Mouse (Mus musculus) liver, embryonic 14.5 days (tissue): ENCODE measurements around the gene Cavin2. TPM values are rescaled to one million over a fixed set of nuclear protein-coding genes. Genes with fewer than 3 reads are reported as not detected.
A peak's percentile ranks its signal among the peaks of the same experiment; 100 is the strongest.

Experiments
- ATAC-seq: fragments of 200-750 bp; cut with Nextera tagmentation; 2 replicates; pipeline ENCODE4 v1.8.0; 2017; ENCODE audit warnings: moderate number of reproducible peaks, mild to moderate bottlenecking, moderate library complexity; ENCODE audit not compliant: insufficient read depth
- DNase-seq, 3 experiments: peaks; one replicate each; pipeline ENCODE4 v3.0.0-alpha.2; 2012 to 2013; ENCODE audit warnings: low read depth in 3 of 3, low spot score in 3 of 3
- H3K27ac ChIP-seq: fragments of 300-500 bp; sonication (generic); 2 replicates; pipeline ENCODE4 v1.5.1; 2014; ENCODE audit warnings: moderate library complexity, mild to moderate bottlenecking, control low read depth, inconsistent platforms
- H3K27me3 ChIP-seq: fragments of 300-500 bp; sonication (generic); 2 replicates; pipeline ENCODE4 v1.6.1; 2014; ENCODE audit warnings: mild to moderate bottlenecking, low read length, moderate library complexity; ENCODE audit not compliant: control insufficient read depth, insufficient read depth
- H3K36me3 ChIP-seq: fragments of 300-500 bp; sonication (generic); replicated peaks from 2 replicates; pipeline ENCODE4 v1.6.1; 2014; ENCODE audit warnings: low read depth; ENCODE audit not compliant: control insufficient read depth, insufficient read depth
- H3K4me1 ChIP-seq, 2 experiments: fragments of 200-500 bp in 1 of 2; fragments of 300-500 bp in 1 of 2; sonication (generic) in 1 of 2; replicated peaks; 2 replicates each; pipeline ENCODE4 v1.6.1; 2012 to 2014; ENCODE audit warnings: antibody characterized with exemption in 1 of 2, inconsistent platforms in 1 of 2, low read length in 1 of 2; ENCODE audit not compliant: control insufficient read depth in 2 of 2, insufficient read depth in 2 of 2
- H3K4me2 ChIP-seq: fragments of 300-500 bp; sonication (generic); 2 replicates; pipeline ENCODE4 v1.6.1; 2014; ENCODE audit warnings: low read depth, mild to moderate bottlenecking, control low read depth, moderate library complexity
- H3K4me3 ChIP-seq, 2 experiments: fragments of 200-500 bp in 1 of 2; fragments of 300-500 bp in 1 of 2; sonication (generic) in 1 of 2; 2 replicates each; pipeline ENCODE4 v1.5.1; 2012 to 2014; ENCODE audit warnings: low read depth in 2 of 2, low read length in 2 of 2, mild to moderate bottlenecking in 2 of 2, control low read depth in 1 of 2, inconsistent platforms in 1 of 2, moderate library complexity in 1 of 2; ENCODE audit not compliant: insufficient read depth in 1 of 2
- H3K9ac ChIP-seq: fragments of 300-500 bp; sonication (generic); replicated peaks from 2 replicates; pipeline ENCODE4 v1.6.1; 2014; ENCODE audit warnings: mild to moderate bottlenecking, control low read depth, moderate library complexity
- H3K9me3 ChIP-seq: fragments of 300-500 bp; sonication (generic); 2 replicates; pipeline ENCODE4 v1.6.1; 2016; ENCODE audit warnings: low read length, mixed read lengths; ENCODE audit not compliant: control insufficient read depth
- CTCF ChIP-seq: IDR thresholded peaks from 2 replicates; pipeline ENCODE4 v1.5.1; 2016; ENCODE audit warnings: antibody characterized with exemption, low read depth, control low read depth
- EP300 ChIP-seq: IDR thresholded peaks from 2 replicates; pipeline ENCODE4 v1.6.1; 2016; ENCODE audit warnings: antibody characterized with exemption, low read depth
- WGBS: fragments of 180-500 bp; shearing (Covaris S2); extraction: QIAGEN DNeasy Blood & Tissue Kit; methylation state at CpG from one replicate; pipeline ENCODE4 v1.1.7; 2014; ENCODE audit not compliant: insufficient replicate concordance; 5-methylcytosine and 5-hydroxymethylcytosine counted together
- polyA plus RNA-seq, 2 experiments: library from polyadenylated mRNA; depleted of rRNA in 1 of 2; stranded (reverse) in 1 of 2; unstranded in 1 of 2; fragments of >200 nt; fragmentation: Nextera tagmentation in 1 of 2; extraction: Ambion mirVana in 1 of 2; gene quantifications; 2 replicates each; pipeline versions ENCODE4 v1.2.1 to v1.2.3; 2012 to 2014

Gene Cavin2
- polyA plus RNA-seq (2012; rRNA removed) (7.0 and 10.3 TPM in 2 replicates), polyA plus RNA-seq (2014; fragmentation: Nextera tagmentation; extraction: Ambion mirVana) (22.7 and 24.9 TPM in 2 replicates)

GRCm38 (mm10) chr1:51288755-51289619, at the start of gene Cavin2:
Gene Cavin2 (plus strand): TSS chr1:51289126.
- peak within 1 kb of the TSS; percentile 23 for H3K4me2 ChIP-seq
- H3K9me3 ChIP-seq = no peaks in the 10 kb centered on the region
- peak; percentile 62 for ATAC-seq
- H3K4me3 ChIP-seq = peak within 1 kb of the TSS; percentile 35 to 39
- no peak for DNase-seq
- no peaks in the 10 kb centered on the region for H3K36me3 ChIP-seq
- H3K27ac ChIP-seq = no peak within 1 kb of the TSS
- no peak for TF ChIP-seq EP300
- TF ChIP-seq CTCF = 0 out of 2 replicates have a peak, but pooled peaks have one; percentile 3
- H3K27me3 ChIP-seq = no peaks in the 10 kb centered on the region
- WGBS = 38% methylated on average over 17 of the region's 17 CpGs
- peak within 1 kb of the TSS; percentile 23; the same call in 1 of the 2 replicates for H3K9ac ChIP-seq
- 0 out of 4 replicates have a peak, but pooled peaks cover 0 to 3% of the 10 kb centered on the region in 2 experiments for H3K4me1 ChIP-seq

- Histone ChIP-seq H3K27me3 (no peaks in the 10 kb centered on the region), H3K4me1 (no peaks in the 10 kb centered on the region), H3K27ac (no peak overlapping the region), H3K36me3 (no peaks in the 10 kb centered on the region), H3K4me2 (no peak overlapping the region), H3K9ac (no peak overlapping the region), H3K9me3 (no peaks in the 10 kb centered on the region), H3K4me3 (no peak overlapping the region)
- 45% methylated on average over 3 of the region's 3 CpGs for WGBS
- ATAC-seq (no peak), DNase-seq (no peak)
- TF ChIP-seq CTCF (no peak), EP300 (no peak)
Observed at GRCm38 (mm10) chr1:51241311-51241986, 47.5 kb upstream of the Cavin2 start.

- H3K27ac ChIP-seq = no peak overlapping the region
- DNase-seq (no peak), ATAC-seq (no peak)
- H3K9me3 ChIP-seq = no peaks in the 10 kb centered on the region
- H3K4me3 ChIP-seq = no peak overlapping the region
- TF ChIP-seq EP300 = no peak
- no peak for TF ChIP-seq CTCF
- H3K4me1 ChIP-seq = no peaks in the 10 kb centered on the region
- no peaks in the 10 kb centered on the region for H3K36me3 ChIP-seq
- no peak overlapping the region for H3K9ac ChIP-seq
- 75% methylated on average over 3 of the region's 3 CpGs for WGBS
- no peak overlapping the region for H3K4me2 ChIP-seq
- H3K27me3 ChIP-seq = no peaks in the 10 kb centered on the region
Observed at GRCm38 (mm10) chr1:51243294-51243693, 45.6 kb upstream of the Cavin2 start.

- H3K27me3 ChIP-seq = no peaks in the 10 kb centered on the region
- H3K4me3 ChIP-seq = no peak overlapping the region
- ATAC-seq = no peak
- no peaks in the 10 kb centered on the region for H3K9me3 ChIP-seq
- H3K4me2 ChIP-seq = no peak overlapping the region
- no peak for DNase-seq
- no peaks in the 10 kb centered on the region for H3K4me1 ChIP-seq
- 61% methylated on average over 3 of the region's 3 CpGs for whole genome bisulfite sequencing
- TF ChIP-seq EP300 (no peak), CTCF (no peak)
- no peaks in the 10 kb centered on the region for H3K36me3 ChIP-seq
- no peak overlapping the region for H3K9ac ChIP-seq
- H3K27ac ChIP-seq = no peak overlapping the region
Observed at GRCm38 (mm10) chr1:51243869-51244268, 45.1 kb upstream of the Cavin2 start.

GRCm38 (mm10) chr1:51245381-51245780, 43.5 kb upstream of the Cavin2 start:
- 22% methylated on average over 3 of the region's 3 CpGs for WGBS
- Histone ChIP-seq H3K36me3 (no peaks in the 10 kb centered on the region), H3K4me1 (no peaks in the 10 kb centered on the region), H3K4me3 (no peak overlapping the region), H3K27ac (no peak overlapping the region), H3K27me3 (no peaks in the 10 kb centered on the region), H3K4me2 (no peak overlapping the region), H3K9ac (no peak overlapping the region), H3K9me3 (no peaks in the 10 kb centered on the region)
- no peak for DNase-seq
- TF ChIP-seq CTCF (no peak), EP300 (no peak)
- ATAC-seq = no peak
